Mouse (Mus musculus) hindbrain, embryonic 16.5 days (tissue): Measurements from ENCODE around the gene Alpk3. TPM values are rescaled to one million over a fixed set of nuclear protein-coding genes. Genes with fewer than 3 reads are reported as not detected.
"Not testable (repeated sequence)": the region's sequence is repeated elsewhere in the genome, so short reads cannot be mapped to it uniquely, and the experiment has no call there.

Experiments
- ATAC-seq: fragments of 200-750 bp; cut with Nextera tagmentation; 2 replicates; pipeline ENCODE4 v1.8.0; 2017; ENCODE audit warnings: moderate TSS enrichment, moderate library complexity
- H3K27ac ChIP-seq: fragments of 300-500 bp; sonication (generic); 2 replicates; pipeline ENCODE4 v1.5.1; 2014; ENCODE audit warnings: low read depth, mild to moderate bottlenecking, control low read depth, low read length, moderate library complexity
- H3K27me3 ChIP-seq: fragments of 300-500 bp; sonication (generic); replicated peaks from 2 replicates; pipeline ENCODE4 v1.6.1; 2014; ENCODE audit warnings: low read length; ENCODE audit not compliant: control insufficient read depth, insufficient read depth
- H3K36me3 ChIP-seq: fragments of 300-500 bp; sonication (generic); 2 replicates; pipeline ENCODE4 v1.6.1; 2014; ENCODE audit warnings: mild to moderate bottlenecking, low read length, moderate library complexity, mixed read lengths; ENCODE audit not compliant: control insufficient read depth, insufficient read depth
- H3K4me1 ChIP-seq: fragments of 300-500 bp; sonication (generic); 2 replicates; pipeline ENCODE4 v1.6.1; 2014; ENCODE audit warnings: low read depth, low read length; ENCODE audit not compliant: control insufficient read depth, insufficient read depth
- H3K4me2 ChIP-seq: fragments of 300-500 bp; sonication (generic); 2 replicates; pipeline ENCODE4 v1.6.1; 2014; ENCODE audit warnings: mild to moderate bottlenecking, low read length, control low read depth, moderate library complexity
- H3K4me3 ChIP-seq: fragments of 300-500 bp; sonication (generic); 2 replicates; pipeline ENCODE4 v1.5.1; 2014; ENCODE audit warnings: mild to moderate bottlenecking, low read length, control low read depth, moderate library complexity
- H3K9ac ChIP-seq: fragments of 300-500 bp; sonication (generic); 2 replicates; pipeline ENCODE4 v1.6.1; 2014; ENCODE audit warnings: low read depth, mild to moderate bottlenecking, control low read depth, low read length, moderate library complexity
- H3K9me3 ChIP-seq: fragments of 300-500 bp; sonication (generic); 2 replicates; pipeline ENCODE4 v1.6.1; 2014; ENCODE audit warnings: mild to moderate bottlenecking, low read length, moderate library complexity; ENCODE audit not compliant: control insufficient read depth
- WGBS: fragments of 180-500 bp; shearing (Covaris S2); extraction: QIAGEN DNeasy Blood & Tissue Kit; methylation state at CpG from one replicate; pipeline ENCODE4 v1.1.7; 2014; 5-methylcytosine and 5-hydroxymethylcytosine counted together
- polyA plus RNA-seq: library from polyadenylated mRNA; unstranded; fragments of >200 nt; fragmentation: Nextera tagmentation; extraction: Ambion mirVana; gene quantifications from 2 replicates; pipeline ENCODE4 v1.2.1, GENCODE M21; 2015

The Alpk3 gene
- polyA plus RNA-seq, 1 experiment from 2014 or later = 0.10 TPM

DNA sequence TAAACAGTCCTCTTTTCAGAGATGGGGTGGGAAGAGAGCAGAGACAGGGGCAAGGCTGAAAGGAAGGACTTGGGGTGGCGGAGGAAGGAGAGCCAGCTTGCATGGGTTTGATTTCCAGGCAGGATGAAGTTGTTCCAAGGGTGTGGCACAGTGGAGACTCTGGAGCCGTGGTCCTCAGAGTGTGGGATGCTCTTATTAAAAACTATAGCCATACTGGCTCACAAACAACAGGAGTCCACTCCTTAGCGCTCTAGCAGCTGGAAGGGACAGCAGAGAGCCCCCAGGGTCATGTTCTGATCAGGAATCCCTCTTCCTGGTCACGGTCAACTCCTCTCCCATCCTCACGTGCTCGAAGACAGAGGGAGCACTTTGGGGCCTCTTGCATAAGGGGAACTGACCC is 76.0 kb downstream of the Alpk3 start:
- no peaks in the 10 kb centered on the region for H3K4me1 ChIP-seq
- no peak overlapping the region for H3K4me2 ChIP-seq
- H3K36me3 ChIP-seq = no peaks in the 10 kb centered on the region
- no peaks in the 10 kb centered on the region for H3K9me3 ChIP-seq
- H3K27ac ChIP-seq = no peak overlapping the region
- H3K4me3 ChIP-seq = no peak overlapping the region
- no peak overlapping the region for H3K9ac ChIP-seq
- no peaks in the 10 kb centered on the region for H3K27me3 ChIP-seq
- WGBS = 58% methylated on average over 6 of the region's 6 CpGs
- ATAC-seq = no peak

DNA sequence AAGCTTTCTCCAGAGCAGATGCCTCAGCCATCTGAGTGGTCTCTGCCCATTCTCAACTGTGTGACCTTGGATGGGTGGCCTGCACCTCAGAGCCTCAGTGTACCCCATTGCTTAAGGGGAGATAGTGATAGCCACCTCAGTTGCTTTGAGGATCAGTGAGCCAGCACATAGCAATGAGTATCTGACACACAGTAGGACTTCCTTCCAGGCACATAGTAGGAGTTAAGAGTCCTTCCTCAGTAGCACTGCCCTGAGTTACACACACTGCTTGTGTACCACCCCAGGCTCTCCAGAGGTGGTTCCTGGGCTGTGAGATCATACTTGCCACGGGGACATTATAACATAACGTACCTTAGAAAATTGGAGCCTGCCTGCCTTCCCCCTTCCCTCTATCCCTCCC is 76.5 kb downstream of the Alpk3 start:
- no peaks in the 10 kb centered on the region for H3K27me3 ChIP-seq
- no peaks in the 10 kb centered on the region for H3K4me1 ChIP-seq
- no peak overlapping the region for H3K9ac ChIP-seq
- H3K27ac ChIP-seq = no peak overlapping the region
- no peaks in the 10 kb centered on the region for H3K36me3 ChIP-seq
- H3K4me2 ChIP-seq = no peak overlapping the region
- H3K9me3 ChIP-seq = no peaks in the 10 kb centered on the region
- ATAC-seq = peak; percentile 32
- 63% methylated on average over 2 of the region's 2 CpGs for WGBS
- H3K4me3 ChIP-seq = no peak overlapping the region

DNA sequence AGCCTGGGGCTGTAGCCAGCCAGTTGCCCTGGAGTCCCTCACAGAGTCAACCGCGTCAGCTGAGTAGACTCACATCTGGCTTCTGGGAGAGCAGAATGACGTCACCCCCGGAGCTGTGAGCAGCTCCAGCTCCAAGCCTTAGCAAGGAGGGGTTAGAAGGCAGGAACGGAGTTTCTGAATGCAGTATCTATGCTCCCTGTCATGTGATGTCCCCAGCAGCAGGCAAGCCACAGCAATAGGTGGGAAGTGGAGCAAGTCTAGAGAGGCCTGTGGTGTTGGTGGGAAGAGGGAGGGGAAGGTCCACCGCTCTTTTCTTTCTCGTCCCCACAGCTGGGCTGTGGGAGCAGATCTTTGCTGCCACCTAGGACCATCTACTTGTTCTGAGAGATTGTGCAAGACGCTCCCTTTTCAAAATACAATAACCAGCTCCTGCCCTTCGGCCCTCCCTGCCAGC is 77.2 kb downstream of the Alpk3 start:
- Histone ChIP-seq H3K9me3 (no peaks in the 10 kb centered on the region), H3K27me3 (no peaks in the 10 kb centered on the region), H3K4me2 (peak overlapping the region; percentile 1; the same call in 1 of the 2 replicates), H3K4me3 (no peak overlapping the region), H3K4me1 (no peaks in the 10 kb centered on the region), H3K27ac (no peak overlapping the region), H3K9ac (no peak overlapping the region), H3K36me3 (no peaks in the 10 kb centered on the region)
- 24% methylated on average over 9 of the region's 9 CpGs for WGBS
- peak; percentile 91 for ATAC-seq

DNA sequence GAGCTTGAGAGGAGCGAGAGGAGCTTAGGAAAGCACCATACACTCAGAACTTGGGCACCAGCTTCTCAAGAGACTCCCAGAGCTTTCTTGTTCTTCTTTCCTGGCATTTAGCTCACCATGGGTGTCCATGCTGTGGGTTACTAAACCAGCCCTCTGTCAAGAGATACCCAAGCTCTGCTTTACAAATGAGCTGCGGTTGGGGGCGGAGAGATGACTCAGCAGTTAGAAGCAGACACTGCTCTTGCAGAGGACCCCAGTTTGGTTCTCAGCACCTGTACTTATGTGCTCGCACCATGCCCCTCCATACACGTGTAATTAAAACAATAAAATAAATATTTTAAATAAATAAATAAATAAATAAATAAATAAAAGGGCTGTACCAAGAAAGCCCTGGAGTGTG is 79.9 kb downstream of the Alpk3 start:
- no peak overlapping the region for H3K4me2 ChIP-seq
- 86% methylated on average over 5 of the region's 5 CpGs for WGBS
- H3K9me3 ChIP-seq = no peaks in the 10 kb centered on the region
- H3K27me3 ChIP-seq = no peaks in the 10 kb centered on the region
- no peaks in the 10 kb centered on the region for H3K4me1 ChIP-seq
- no peak overlapping the region for H3K27ac ChIP-seq
- no peak overlapping the region for H3K4me3 ChIP-seq
- H3K9ac ChIP-seq = no peak overlapping the region
- no peak for ATAC-seq
- H3K36me3 ChIP-seq = no peaks in the 10 kb centered on the region

- no peak overlapping the region for H3K27ac ChIP-seq
- no peak overlapping the region for H3K4me2 ChIP-seq
- WGBS = 93% methylated on average over 7 of the region's 7 CpGs
- H3K27me3 ChIP-seq = no peaks in the 10 kb centered on the region
- no peaks in the 10 kb centered on the region for H3K4me1 ChIP-seq
- H3K4me3 ChIP-seq = no peak overlapping the region
- no peak for ATAC-seq
- no peak overlapping the region for H3K9ac ChIP-seq
- H3K9me3 ChIP-seq = no peaks in the 10 kb centered on the region
- no peaks in the 10 kb centered on the region for H3K36me3 ChIP-seq
These were observed 81.7 kb downstream of the Alpk3 start for GRCm38 (mm10) chr7:81139100-81139499.

GRCm38 (mm10) chr7:81139671-81140404 is 82.4 kb downstream of the Alpk3 start:
- WGBS = 92% methylated on average over 5 of the region's 5 CpGs
- H3K4me1 ChIP-seq = no peaks in the 10 kb centered on the region
- ATAC-seq = no peak
- no peak overlapping the region for H3K4me2 ChIP-seq
- no peak overlapping the region for H3K27ac ChIP-seq
- no peaks in the 10 kb centered on the region for H3K36me3 ChIP-seq
- no peaks in the 10 kb centered on the region for H3K27me3 ChIP-seq
- H3K4me3 ChIP-seq = no peak overlapping the region
- no peaks in the 10 kb centered on the region for H3K9me3 ChIP-seq
- no peak overlapping the region for H3K9ac ChIP-seq

DNA sequence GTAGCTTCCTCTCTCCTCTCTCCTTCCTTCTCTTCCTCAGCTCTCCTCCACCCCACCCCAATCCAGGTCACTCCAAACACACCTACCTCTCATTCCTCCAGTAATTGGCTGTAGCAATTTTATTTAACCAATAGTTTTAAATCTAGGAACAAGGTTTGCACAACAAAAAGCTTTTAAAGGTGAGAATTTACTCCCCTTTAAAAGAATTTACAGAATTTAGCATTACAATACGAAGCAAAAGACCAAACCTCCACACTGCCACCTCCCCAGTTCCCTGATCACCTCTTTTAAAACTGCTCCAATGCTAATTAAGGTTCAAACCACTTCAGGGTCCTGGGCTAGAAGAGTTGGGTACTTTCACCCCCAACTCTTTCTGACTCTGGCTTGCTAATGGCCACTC is 84.1 kb downstream of the Alpk3 start:
- Histone ChIP-seq H3K27ac (no peak overlapping the region), H3K9ac (no peak overlapping the region), H3K4me1 (no peaks in the 10 kb centered on the region), H3K4me3 (no peak overlapping the region), H3K36me3 (no peaks in the 10 kb centered on the region), H3K4me2 (no peak overlapping the region), H3K9me3 (no peaks in the 10 kb centered on the region), H3K27me3 (no peaks in the 10 kb centered on the region)
- 63% methylated on average over 1 of the region's 1 CpGs for WGBS
- ATAC-seq = no peak

- not testable (repeated sequence) for H3K9me3 ChIP-seq, H3K27ac ChIP-seq, H3K9ac ChIP-seq, ATAC-seq, H3K4me2 ChIP-seq, H3K4me1 ChIP-seq, H3K36me3 ChIP-seq, H3K4me3 ChIP-seq, H3K27me3 ChIP-seq
- WGBS = 61% methylated on average over 4 of the region's 4 CpGs
These were observed 85.7 kb downstream of the Alpk3 start for GRCm38 (mm10) chr7:81143056-81143455.

DNA sequence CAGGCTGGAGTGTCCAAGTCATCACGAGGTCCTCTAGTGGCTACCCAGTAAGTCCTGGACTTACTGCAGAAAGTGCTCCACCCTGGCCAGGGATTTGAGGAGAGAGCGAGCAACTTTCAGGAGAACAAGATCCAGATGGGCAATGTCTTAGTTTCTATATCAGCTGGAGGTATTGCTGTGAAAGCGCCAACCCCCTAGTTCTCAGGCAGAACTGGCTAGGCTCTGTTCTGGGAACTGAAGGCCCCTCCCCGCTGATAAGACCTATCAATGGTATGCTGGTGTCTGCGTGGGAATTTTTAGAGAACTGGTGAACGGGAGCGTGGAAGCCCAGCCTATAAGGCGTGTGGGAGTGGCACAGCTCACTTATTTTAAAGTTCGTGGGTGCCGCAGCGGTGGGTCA is 92.4 kb downstream of the Alpk3 start:
- Histone ChIP-seq H3K36me3 (no peaks in the 10 kb centered on the region), H3K27ac (no peak overlapping the region), H3K4me2 (no peak overlapping the region), H3K4me3 (no peak overlapping the region), H3K27me3 (no peaks in the 10 kb centered on the region), H3K9ac (no peak overlapping the region), H3K4me1 (no peaks in the 10 kb centered on the region), H3K9me3 (no peaks in the 10 kb centered on the region)
- 87% methylated on average over 11 of the region's 11 CpGs for WGBS
- no peak for ATAC-seq
